ENCODE assay signal across 32 mouse cellular contexts in the genomic region with DNA sequence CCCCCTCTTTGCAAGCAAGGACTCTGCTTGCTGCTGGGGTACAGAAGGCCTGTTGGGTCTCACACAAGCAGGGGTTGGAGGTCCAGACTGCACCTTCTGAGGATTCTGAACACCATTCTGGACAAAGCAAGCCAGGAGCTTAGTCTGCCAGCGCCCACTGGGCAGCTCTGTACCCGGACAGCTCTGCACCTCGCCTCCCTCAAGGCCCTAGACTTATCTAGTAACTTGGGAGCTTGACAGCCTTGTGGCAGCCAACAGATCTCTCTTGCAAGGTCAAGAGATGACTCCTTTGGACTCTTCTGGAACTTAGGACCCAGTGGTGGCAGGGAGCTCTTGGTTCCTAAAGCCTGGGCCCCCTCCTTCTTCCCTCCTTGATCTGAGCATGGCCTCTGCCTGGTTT. TPM values are rescaled to one million over a fixed set of nuclear protein-coding genes. Genes with fewer than 3 reads are reported as not detected.
DNase-seq lines count a peak whose midpoint lies in the region; ATAC-seq and TF ChIP-seq lines count a peak whose summit lies in the region.
"Had no signal": no experiment of that assay in that cellular context is flagged by ENCODE, and none has a peak within 500 bp of the region (broad histone marks: within the 10 kb centered on the region; RNA-seq: fewer than 3 reads in every experiment).

No protein-coding gene starts in this region.

- 83% methylated on average over 3 of the region's 3 CpGs for WGBS in forebrain, embryonic 10.5 days
- 86% methylated on average over 3 of the region's 3 CpGs for WGBS in forebrain, embryonic 14.5 days
- 75% methylated on average over 3 of the region's 3 CpGs for WGBS in heart, embryonic 10.5 days
- WGBS in heart, embryonic 13.5 days: 66% methylated on average over 3 of the region's 3 CpGs
- 52% methylated on average over 3 of the region's 3 CpGs for WGBS in heart, postnatal 0 days
- 93% methylated on average over 3 of the region's 3 CpGs for whole genome bisulfite sequencing in intestine, embryonic 16.5 days

- peak overlapping the region; percentile 48; the same call in 1 of the 2 replicates for H3K27ac ChIP-seq in forebrain, embryonic 10.5 days
- H3K27ac ChIP-seq in forebrain, embryonic 14.5 days (ENCODE audit: low read depth, low read length): no peak overlapping the region
- H3K27ac ChIP-seq in heart, embryonic 10.5 days: peak overlapping the region; percentile 80
- peak overlapping the region; percentile 91 for H3K27ac ChIP-seq in heart, embryonic 13.5 days (replicated peaks)
- peak overlapping the region; percentile 85 for H3K27ac ChIP-seq in heart, postnatal 0 days (ENCODE audit: low read depth)
- no peak overlapping the region for H3K27ac ChIP-seq in intestine, embryonic 16.5 days (ENCODE audit: low read length)
- H3K27ac ChIP-seq: hindbrain, embryonic 12.5 days; hindbrain, postnatal 0 days; intestine, embryonic 15.5 days; limb, embryonic 15.5 days; liver, embryonic 13.5 days had no signal

- intact Hi-C loops in heart, postnatal 36 days (cut with DNase I): loop anchor here (5.0 kb wide), 1 partner anchor 190 kb away; no protein-coding TSS in a partner anchor

- no peak overlapping the region for H3K9ac ChIP-seq in forebrain, embryonic 14.5 days (ENCODE audit: low read length)
- H3K9ac ChIP-seq in heart, embryonic 13.5 days: no peak overlapping the region
- H3K9ac ChIP-seq in heart, postnatal 0 days (replicated peaks; ENCODE audit: low read depth, low read length): no peak overlapping the region
- H3K9ac ChIP-seq in intestine, embryonic 16.5 days (ENCODE audit: low read depth, low read length): no peak overlapping the region
- H3K9ac ChIP-seq: hindbrain, embryonic 12.5 days; intestine, embryonic 15.5 days; limb, embryonic 15.5 days; liver, embryonic 13.5 days had no signal

- H3K27me3 ChIP-seq in forebrain, embryonic 10.5 days (ENCODE audit: poor library complexity, severe bottlenecking): no peaks in the 10 kb centered on the region
- H3K27me3 ChIP-seq in forebrain, embryonic 14.5 days (replicated peaks; ENCODE audit: control insufficient read depth, insufficient read depth, low read length): no peaks in the 10 kb centered on the region
- no peaks in the 10 kb centered on the region for H3K27me3 ChIP-seq in heart, embryonic 10.5 days (ENCODE audit: insufficient read depth, poor library complexity, severe bottlenecking)
- no peaks in the 10 kb centered on the region for H3K27me3 ChIP-seq in heart, embryonic 13.5 days (replicated peaks)
- H3K27me3 ChIP-seq in heart, postnatal 0 days (ENCODE audit: control insufficient read depth, insufficient read depth, low read length): no peaks in the 10 kb centered on the region
- no peaks in the 10 kb centered on the region for H3K27me3 ChIP-seq in intestine, embryonic 16.5 days (replicated peaks; ENCODE audit: control insufficient read depth, insufficient read depth, low read length)
- H3K27me3 ChIP-seq: hindbrain, embryonic 12.5 days; intestine, embryonic 15.5 days; limb, embryonic 15.5 days; liver, embryonic 13.5 days had no signal

- H3K4me2 ChIP-seq in forebrain, embryonic 14.5 days (ENCODE audit: low read length): no peak overlapping the region
- H3K4me2 ChIP-seq in heart, embryonic 13.5 days: no peak overlapping the region
- no peak overlapping the region for H3K4me2 ChIP-seq in heart, postnatal 0 days (ENCODE audit: low read depth, low read length)
- H3K4me2 ChIP-seq in intestine, embryonic 16.5 days (ENCODE audit: low read depth, low read length): no peak overlapping the region
- H3K4me2 ChIP-seq: hindbrain, embryonic 12.5 days; intestine, embryonic 15.5 days; limb, embryonic 15.5 days; liver, embryonic 13.5 days had no signal

- H3K4me1 ChIP-seq in forebrain, embryonic 10.5 days: peaks cover 23% of the 10 kb centered on the region
- H3K4me1 ChIP-seq in forebrain, embryonic 14.5 days (ENCODE audit: control insufficient read depth, insufficient read depth, low read length): no peaks in the 10 kb centered on the region
- H3K4me1 ChIP-seq in heart, embryonic 10.5 days: peaks cover 59% of the 10 kb centered on the region
- H3K4me1 ChIP-seq in heart, embryonic 13.5 days: peaks cover 66% of the 10 kb centered on the region
- peaks cover 25% of the 10 kb centered on the region for H3K4me1 ChIP-seq in heart, postnatal 0 days (ENCODE audit: control insufficient read depth, insufficient read depth)
- H3K4me1 ChIP-seq in intestine, embryonic 16.5 days (ENCODE audit: control insufficient read depth, insufficient read depth, low read length): no peaks in the 10 kb centered on the region
- H3K4me1 ChIP-seq: intestine, embryonic 15.5 days; liver, embryonic 13.5 days had no signal

- ATAC-seq in forebrain, embryonic 14.5 days: no peak
- ATAC-seq in heart, embryonic 13.5 days (ENCODE audit: extremely low read depth, insufficient number of reproducible peaks, low FRiP score, low TSS enrichment): no peak
- ATAC-seq in heart, postnatal 0 days (ENCODE audit: insufficient read depth, low read depth): no peak
- ATAC-seq in intestine, embryonic 16.5 days: no peak
- ATAC-seq: forebrain, embryonic 16.5 days; hindbrain, postnatal 0 days; intestine, embryonic 15.5 days; lung, postnatal 0 days had no signal

- no peak for DNase-seq in forebrain, embryonic 10.5 days (ENCODE audit: extremely low spot score, low spot score)
- no peak for DNase-seq in forebrain, embryonic 14.5 days (ENCODE audit: low spot score)
- no peak for DNase-seq in heart, embryonic 10.5 days (ENCODE audit: low spot score)
- no peak for DNase-seq in heart, postnatal 36 days
- DNase-seq in heart, postnatal 0 days (ENCODE audit: low spot score): no peak
- no peak for DNase-seq in urinary bladder, postnatal 4 days (ENCODE audit: low spot score in 2 of 2)
- DNase-seq: cerebellum, adult 8-10 months; cerebellum, postnatal 25 days; gastrocnemius, postnatal 10 days; kidney, adult 8-10 months; kidney, postnatal 10 days; layer of hippocampus, postnatal 36 days; left cerebral cortex, postnatal 4 days; liver, embryonic 13.5 days; lung, adult 18-20 months; lung, postnatal 4 days; midbrain, embryonic 14.5 days; thymus, adult 2 months; thymus, postnatal 36 days had no signal

- H3K36me3 ChIP-seq in forebrain, embryonic 10.5 days (replicated peaks): no peaks in the 10 kb centered on the region
- H3K36me3 ChIP-seq in forebrain, embryonic 14.5 days (ENCODE audit: control insufficient read depth, insufficient read depth, low read length): no peaks in the 10 kb centered on the region
- no peaks in the 10 kb centered on the region for H3K36me3 ChIP-seq in heart, embryonic 10.5 days
- no peaks in the 10 kb centered on the region for H3K36me3 ChIP-seq in heart, embryonic 13.5 days
- no peaks in the 10 kb centered on the region for H3K36me3 ChIP-seq in heart, postnatal 0 days (replicated peaks; ENCODE audit: control insufficient read depth, insufficient read depth, low read length)
- H3K36me3 ChIP-seq in intestine, embryonic 16.5 days (ENCODE audit: control insufficient read depth, insufficient read depth, low read length): no peaks in the 10 kb centered on the region
- H3K36me3 ChIP-seq: hindbrain, embryonic 12.5 days; intestine, embryonic 15.5 days; limb, embryonic 15.5 days; liver, embryonic 13.5 days had no signal

- no peak for TF ChIP-seq EP300 in heart, postnatal 0 days (IDR thresholded peaks at IDR 0.05; ENCODE audit: low read depth)

- TF ChIP-seq CTCF in heart, postnatal 0 days (IDR thresholded peaks at IDR 0.05; ENCODE audit: low read depth): no peak

- H3K4me3 ChIP-seq in forebrain, embryonic 10.5 days: no peak overlapping the region
- no peak overlapping the region for H3K4me3 ChIP-seq in forebrain, embryonic 14.5 days (ENCODE audit: low read depth, low read length)
- H3K4me3 ChIP-seq in heart, embryonic 10.5 days: no peak overlapping the region
- H3K4me3 ChIP-seq in heart, embryonic 13.5 days: no peak overlapping the region
- H3K4me3 ChIP-seq in heart, postnatal 0 days (ENCODE audit: low read depth, low read length): no peak overlapping the region
- no peak overlapping the region for H3K4me3 ChIP-seq in intestine, embryonic 16.5 days (ENCODE audit: low read length)
- H3K4me3 ChIP-seq: hindbrain, embryonic 12.5 days; intestine, embryonic 15.5 days; limb, embryonic 15.5 days; liver, embryonic 13.5 days; megakaryocyte, embryonic 14.5 days had no signal

- H3K9me3 ChIP-seq in forebrain, embryonic 10.5 days: no peaks in the 10 kb centered on the region
- H3K9me3 ChIP-seq in forebrain, embryonic 14.5 days (replicated peaks; ENCODE audit: control insufficient read depth, low read length): no peaks in the 10 kb centered on the region
- H3K9me3 ChIP-seq in heart, embryonic 10.5 days: no peaks in the 10 kb centered on the region
- no peaks in the 10 kb centered on the region for H3K9me3 ChIP-seq in heart, embryonic 13.5 days
- H3K9me3 ChIP-seq in heart, postnatal 0 days (replicated peaks; ENCODE audit: control insufficient read depth, low read length): no peaks in the 10 kb centered on the region
- H3K9me3 ChIP-seq in intestine, embryonic 16.5 days (ENCODE audit: control insufficient read depth, low read length): no peaks in the 10 kb centered on the region
- H3K9me3 ChIP-seq: hindbrain, embryonic 12.5 days; intestine, embryonic 15.5 days; limb, embryonic 15.5 days; liver, embryonic 13.5 days; megakaryocyte, embryonic 14.5 days had no signal

RNA-seq across cellular contexts. Expression of gene Apol6, which starts 17.4 kb away (rescaled TPM):
- polyA plus RNA-seq in forebrain, embryonic 10.5 days (2016; fragmentation: Nextera tagmentation; extraction: Ambion mirVana): 0.10 TPM in 1 of 2 replicates, not detected in the other
- not detected in 2 replicates for polyA plus RNA-seq in forebrain, embryonic 14.5 days (2014; fragmentation: Nextera tagmentation; extraction: Ambion mirVana)
- polyA plus RNA-seq in heart, embryonic 10.5 days (2016; fragmentation: Nextera tagmentation; extraction: Ambion mirVana): 0.27 and 0.77 TPM in 2 replicates
- total RNA-seq in heart, postnatal 36 days (2021): 1 to 10 TPM in 1 of 2 experiments, under 1 TPM in 1; 0.41 to 1.5 TPM
- polyA plus RNA-seq in heart, embryonic 13.5 days (2015; fragmentation: Nextera tagmentation; extraction: Ambion mirVana): 0.06 and 0.15 TPM in 2 replicates
- total RNA-seq in heart, postnatal 0 days (2014; rRNA removed; ENCODE audit: low replicate concordance): not detected in 2 replicates
- 0.11 TPM in 2 replicates for polyA plus RNA-seq in heart, postnatal 0 days (2015; fragmentation: Nextera tagmentation; extraction: Ambion mirVana)
- polyA plus RNA-seq in intestine, embryonic 16.5 days (2015; fragmentation: Nextera tagmentation; extraction: Ambion mirVana): 0.38 and 0.42 TPM in 2 replicates
- total RNA-seq: CH12.LX; granulocyte monocyte progenitor cell, adult 5-6 weeks; layer of hippocampus, postnatal 36 days; left cerebral cortex, postnatal 4 days; monocyte, adult 5-6 weeks had no signal
- polyA plus RNA-seq: forebrain, embryonic 16.5 days; hindbrain, embryonic 12.5 days; hindbrain, postnatal 0 days; lung, postnatal 0 days; midbrain, embryonic 14.5 days had no signal

RNA-seq across cellular contexts. Expression of gene Mb, which starts 23.4 kb away (rescaled TPM):
- 0.20 and 0.27 TPM in 2 replicates for polyA plus RNA-seq in forebrain, embryonic 10.5 days (2016; fragmentation: Nextera tagmentation; extraction: Ambion mirVana)
- polyA plus RNA-seq in forebrain, embryonic 14.5 days (2014; fragmentation: Nextera tagmentation; extraction: Ambion mirVana): 0.40 TPM in 1 of 2 replicates, not detected in the other
- polyA plus RNA-seq in heart, embryonic 10.5 days (2016; fragmentation: Nextera tagmentation; extraction: Ambion mirVana): 29.5 and 90.1 TPM in 2 replicates
- total RNA-seq in heart, postnatal 36 days (2021): over 10,000 TPM; 17,938 to 18,211 TPM
- 519 and 566 TPM in 2 replicates for polyA plus RNA-seq in heart, embryonic 13.5 days (2015; fragmentation: Nextera tagmentation; extraction: Ambion mirVana)
- 4,504 and 5,889 TPM in 2 replicates for total RNA-seq in heart, postnatal 0 days (2014; rRNA removed; ENCODE audit: low replicate concordance)
- polyA plus RNA-seq in heart, postnatal 0 days (2015; fragmentation: Nextera tagmentation; extraction: Ambion mirVana): 3,958 and 4,151 TPM in 2 replicates
- 0.48 and 0.56 TPM in 2 replicates for polyA plus RNA-seq in intestine, embryonic 16.5 days (2015; fragmentation: Nextera tagmentation; extraction: Ambion mirVana)
- total RNA-seq: CH12.LX; ES-E14; granulocyte monocyte progenitor cell, adult 5-6 weeks; hindbrain, postnatal 0 days; left cerebral cortex, postnatal 4 days; monocyte, adult 5-6 weeks had no signal
- polyA plus RNA-seq: forebrain, embryonic 16.5 days had no signal

Comparison
In these comparisons a context has a peak if more than half of its experiments do, and no peak if none do; other contexts are left out.
1. H3K27ac ChIP-seq: peak in forebrain, embryonic 10.5 days (single experiment), heart, embryonic 10.5 days (single experiment), heart, embryonic 13.5 days (single experiment) and heart, postnatal 0 days (single experiment); none in forebrain, embryonic 14.5 days (single experiment) and intestine, embryonic 16.5 days (single experiment).
2. RNA of gene Mb, which starts 23.4 kb away (polyA plus RNA-seq): 3,958 to 4,151 TPM in heart, postnatal 0 days, 519 to 566 TPM in heart, embryonic 13.5 days and 29.5 to 90.1 TPM in heart, embryonic 10.5 days; 0.48 to 0.56 TPM in intestine, embryonic 16.5 days, 0.20 to 0.27 TPM in forebrain, embryonic 10.5 days and 0.40 TPM in forebrain, embryonic 14.5 days; every median in the first group is over 10 times any median in the second.